Mouse (Mus musculus): Measurements from ENCODE around the gene Mvb12a.

Gene Mvb12a

GRCm38 (mm10) chr8:71593556-71594323, 51.0 kb downstream of the Mvb12a start:
- no peak for DNase-seq (ENCODE audit: low spot score)

GRCm38 (mm10) chr8:71594324-71594722, 51.6 kb downstream of the Mvb12a start:
- no peak for DNase-seq (ENCODE audit: low spot score)

- peak; percentile 85 for DNase-seq (ENCODE audit: low spot score)
Measured at GRCm38 (mm10) chr8:71595862-71596261, 53.1 kb downstream of the Mvb12a start.

GRCm38 (mm10) chr8:71596384-71596783, 53.7 kb downstream of the Mvb12a start:
- DNase-seq (ENCODE audit: low spot score) = no peak

GRCm38 (mm10) chr8:71596798-71597197, 54.1 kb downstream of the Mvb12a start:
- DNase-seq (ENCODE audit: low spot score) = no peak

GRCm38 (mm10) chr8:71597451-71597850, 54.7 kb downstream of the Mvb12a start, which contains the start of gene Fam129c:
Gene Fam129c (plus strand): TSS chr8:71597648.
- no peak for DNase-seq (ENCODE audit: low spot score)

Data from ovary, postnatal 10 days (tissue).